Mouse (Mus musculus): ENCODE results near the gene Urm1. TPM values are rescaled to one million over a fixed set of nuclear protein-coding genes. Genes with fewer than 3 reads are reported as not detected.

The Urm1 gene
- polyA plus RNA-seq (2012; fragmentation: generic; extraction: Trizol) = 10 to 100 TPM; 48.4 to 54.2 TPM

DNA sequence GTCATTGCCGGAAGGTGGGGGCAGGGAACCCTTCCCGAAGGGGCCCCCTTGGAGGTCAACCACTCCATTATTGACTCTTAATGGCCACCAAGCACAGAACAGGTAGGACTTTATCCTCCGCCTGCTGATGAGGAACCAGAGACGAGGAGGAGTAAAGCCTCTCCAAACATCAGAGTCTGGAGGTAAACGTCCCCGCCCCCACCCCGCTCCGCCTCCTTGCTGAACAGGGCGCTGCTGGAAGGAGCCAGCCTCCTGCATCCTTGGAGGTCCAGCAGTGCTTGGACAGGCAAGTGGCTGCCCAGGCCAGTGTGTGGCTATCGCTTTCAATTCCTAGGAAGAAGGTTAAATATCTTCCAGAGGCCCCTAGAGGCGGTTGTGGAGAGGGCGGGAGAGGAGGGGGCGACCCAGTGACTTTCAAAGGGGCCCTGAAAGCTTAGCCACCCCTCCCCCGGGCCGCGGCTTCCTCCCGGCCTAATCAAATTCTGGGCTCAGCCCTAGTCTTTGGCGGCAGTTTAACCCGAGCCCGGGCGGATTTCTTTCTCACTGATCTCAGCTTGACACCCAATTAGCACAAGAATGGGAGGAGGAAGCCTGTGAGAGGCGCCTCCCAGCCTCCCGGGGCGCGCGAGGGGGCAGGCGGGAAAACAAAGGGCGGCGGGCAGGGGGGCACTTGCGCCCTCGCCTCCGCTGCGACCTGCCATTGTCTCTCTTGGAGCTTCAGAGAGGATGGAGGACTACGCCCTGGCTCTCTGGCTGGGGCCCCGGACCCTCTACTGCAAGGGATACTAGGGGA, at the start of gene Urm1:
Urm1 (plus strand) TSS at position 51 of the 793 bp plus-strand sequence.

DNA sequence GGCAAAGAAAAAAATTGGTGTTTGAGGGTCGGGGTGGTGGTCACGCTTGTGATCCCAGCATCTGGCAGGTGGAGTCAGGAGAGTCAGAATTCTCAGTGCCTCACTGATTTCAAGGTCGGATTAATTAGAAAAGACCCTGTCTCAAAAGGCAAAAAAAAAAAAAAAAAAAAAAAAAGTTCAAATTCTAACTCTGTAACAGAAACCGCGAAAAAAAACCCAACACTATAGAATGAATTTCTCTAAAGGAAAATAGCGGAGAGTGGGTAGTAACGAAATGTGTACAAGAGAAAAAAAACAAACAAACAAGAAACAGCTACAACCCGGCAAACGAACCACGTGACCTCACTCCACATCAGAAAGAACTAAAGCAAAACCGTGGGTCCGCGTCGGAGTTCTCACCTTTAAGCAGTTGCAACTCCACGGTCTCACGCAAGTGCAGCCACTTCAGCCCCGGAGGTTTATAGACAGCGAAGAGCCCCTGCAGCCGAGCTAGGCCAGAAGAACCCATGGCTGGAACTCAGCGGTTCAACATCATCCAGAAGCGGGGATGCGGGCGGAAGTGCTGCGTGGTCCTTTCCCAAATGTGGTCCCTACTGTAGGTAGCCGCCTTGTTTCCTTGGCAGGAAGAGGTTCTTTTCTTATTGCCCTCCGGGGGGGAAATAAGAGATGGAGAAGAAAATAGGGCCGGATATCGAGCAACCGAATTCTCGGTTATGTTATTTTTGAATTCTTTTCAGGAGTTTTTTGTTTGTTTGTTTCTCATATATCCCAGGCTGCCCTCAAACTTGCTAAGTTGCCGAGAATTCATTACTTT, 32.6 kb upstream of the Urm1 start, which contains the start of gene Coq4:
Coq4 (plus strand) TSS at position 390 of the 814 bp plus-strand sequence.

GRCm38 (mm10) chr2:29787937-29788681, 31.8 kb upstream of the Urm1 start, which contains the start of gene Trub2:
TSS of gene Trub2 (minus strand) at chr2:29788502.

DNA sequence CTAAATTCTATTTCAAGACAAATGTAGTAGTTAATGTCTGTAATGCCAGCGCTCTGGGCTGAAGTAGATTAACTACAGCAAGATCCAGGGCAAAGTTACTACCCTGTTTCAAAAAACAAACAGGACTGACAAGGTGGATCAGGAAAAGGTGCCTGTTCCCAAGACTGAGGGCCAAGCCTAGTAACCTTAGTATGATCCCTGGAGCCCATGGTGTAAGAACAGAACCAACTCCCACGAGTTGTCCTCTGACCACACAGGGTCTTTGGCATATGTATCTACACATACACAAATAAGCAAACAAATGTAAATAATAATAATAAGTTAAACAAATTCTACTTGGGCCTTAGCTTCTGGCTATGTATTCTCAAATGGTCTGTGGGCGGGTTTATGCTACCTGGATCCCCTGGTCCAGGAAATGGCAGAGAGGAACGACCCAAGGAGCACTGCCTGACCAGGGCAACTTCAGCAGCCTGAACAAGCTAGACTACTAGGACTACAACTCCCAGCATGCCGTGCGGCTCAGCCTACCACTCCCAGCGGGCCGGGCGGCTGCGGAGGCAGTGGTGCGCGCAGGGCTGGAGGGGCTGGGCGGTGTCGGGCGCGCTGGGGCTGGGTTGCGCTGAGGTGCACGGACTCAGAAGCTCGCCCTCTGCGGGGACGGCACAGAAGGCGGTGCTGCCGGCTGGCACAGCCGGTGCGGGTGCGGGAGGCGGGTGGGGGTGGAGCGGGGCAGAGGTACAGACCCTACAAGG, 17.6 kb upstream of the Urm1 start, which contains the start of gene Slc27a4:
Slc27a4 (plus strand) TSS at position 560 of the 752 bp plus-strand sequence.

GRCm38 (mm10) chr2:29868949-29869645, 49.2 kb downstream of the Urm1 start, which contains the start of gene Cercam:
TSS of gene Cercam (plus strand) at chr2:29869164.

DNA sequence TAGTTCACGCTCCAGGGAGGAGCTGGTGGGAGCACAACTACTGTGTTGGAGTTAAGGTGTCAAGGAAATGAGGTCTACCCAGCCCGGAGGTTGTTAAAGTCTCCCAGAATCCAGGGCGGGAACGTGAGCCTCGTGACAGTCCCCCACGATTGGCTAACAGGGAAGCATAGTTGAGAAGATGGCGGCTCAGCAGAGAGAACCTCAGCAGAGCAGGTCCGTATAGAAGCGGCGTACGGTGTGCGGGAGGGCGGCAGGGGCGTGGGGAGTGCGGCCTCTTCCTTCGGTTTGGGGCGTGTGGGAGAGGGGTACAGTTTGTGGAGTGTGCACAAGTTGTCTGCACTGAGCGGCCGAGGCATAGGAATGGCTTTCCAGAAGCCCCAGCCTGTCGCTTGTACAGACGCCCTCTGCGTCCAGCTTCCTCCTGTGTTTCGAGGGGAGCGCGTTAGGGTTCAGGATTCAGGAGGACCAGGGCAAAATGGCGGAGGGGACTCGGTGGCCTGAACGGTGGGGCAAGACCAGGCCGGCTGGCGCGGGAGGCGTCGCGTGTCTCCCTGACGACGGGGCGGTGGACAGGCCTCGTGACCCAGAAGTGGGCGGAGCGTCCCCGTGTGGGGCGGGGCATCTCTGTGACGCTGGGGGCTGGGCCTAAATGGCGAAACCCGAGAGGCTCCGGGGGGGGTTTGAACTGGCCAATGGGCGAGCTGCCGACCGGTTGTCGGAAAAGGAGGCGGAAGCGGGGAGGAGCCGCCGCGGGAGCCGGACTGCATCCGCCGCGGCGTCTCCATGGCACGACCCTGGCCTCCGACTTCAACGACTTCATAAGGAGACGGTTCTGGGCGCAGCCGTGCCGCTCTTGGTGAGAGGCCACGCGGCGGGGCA, 69.4 kb downstream of the Urm1 start, which contains the start of gene Odf2:
Odf2 (plus strand) TSS at position 156 of the 879 bp plus-strand sequence.

Other genes with a start within 250 kb of the Urm1 start
- gene Rapgef1, start 200.4 kb upstream of the Urm1 start, polyA plus RNA-seq (2012; fragmentation: generic; extraction: Trizol) = 10 to 100 TPM; 24.4 to 43.6 TPM
- gene Gm13420, start 68.4 kb upstream of the Urm1 start, polyA plus RNA-seq (2012; fragmentation: generic; extraction: Trizol) = not detected
- gene Gm13547, start 60.8 kb upstream of the Urm1 start, polyA plus RNA-seq (2012; fragmentation: generic; extraction: Trizol) = not detected
- 10 to 100 TPM; 17.0 to 54.9 TPM for gene Coq4, start 32.6 kb upstream of the Urm1 start, polyA plus RNA-seq (2012; fragmentation: generic; extraction: Trizol)
- gene Trub2, start 31.6 kb upstream of the Urm1 start, polyA plus RNA-seq (2012; fragmentation: generic; extraction: Trizol) = 10 to 100 TPM; 11.3 to 17.7 TPM
- gene Slc27a4, start 17.4 kb upstream of the Urm1 start, polyA plus RNA-seq (2012; fragmentation: generic; extraction: Trizol) = 10 to 100 TPM; 18.4 to 24.1 TPM
- 1 to 10 TPM in 1 of 2 experiments, under 1 TPM in 1; 0.12 to 2.1 TPM for gene Cercam, start 49.1 kb downstream of the Urm1 start, polyA plus RNA-seq (2012; fragmentation: generic; extraction: Trizol)
- 10 to 100 TPM in 1 of 2 experiments, 1 to 10 TPM in 1; 8.9 to 31.3 TPM for gene Odf2, start 69.1 kb downstream of the Urm1 start, polyA plus RNA-seq (2012; fragmentation: generic; extraction: Trizol)
- gene Gle1, start 115.4 kb downstream of the Urm1 start, polyA plus RNA-seq (2012; fragmentation: generic; extraction: Trizol) = 10 to 100 TPM; 14.2 to 23.3 TPM
- gene Sptan1, start 145.5 kb downstream of the Urm1 start, polyA plus RNA-seq (2012; fragmentation: generic; extraction: Trizol) = 100 to 1,000 TPM in 1 of 2 experiments, 10 to 100 TPM in 1; 22.2 to 162 TPM
- 10 to 100 TPM; 24.5 to 44.4 TPM for gene Wdr34, start 228.8 kb downstream of the Urm1 start, polyA plus RNA-seq (2012; fragmentation: generic; extraction: Trizol)
- gene Set, start 237.3 kb downstream of the Urm1 start, polyA plus RNA-seq (2012; fragmentation: generic; extraction: Trizol) = 10 to 100 TPM; 40.5 to 75.5 TPM